Comparison of ENCODE assay signal across 8 mouse cellular contexts in the genomic region with DNA sequence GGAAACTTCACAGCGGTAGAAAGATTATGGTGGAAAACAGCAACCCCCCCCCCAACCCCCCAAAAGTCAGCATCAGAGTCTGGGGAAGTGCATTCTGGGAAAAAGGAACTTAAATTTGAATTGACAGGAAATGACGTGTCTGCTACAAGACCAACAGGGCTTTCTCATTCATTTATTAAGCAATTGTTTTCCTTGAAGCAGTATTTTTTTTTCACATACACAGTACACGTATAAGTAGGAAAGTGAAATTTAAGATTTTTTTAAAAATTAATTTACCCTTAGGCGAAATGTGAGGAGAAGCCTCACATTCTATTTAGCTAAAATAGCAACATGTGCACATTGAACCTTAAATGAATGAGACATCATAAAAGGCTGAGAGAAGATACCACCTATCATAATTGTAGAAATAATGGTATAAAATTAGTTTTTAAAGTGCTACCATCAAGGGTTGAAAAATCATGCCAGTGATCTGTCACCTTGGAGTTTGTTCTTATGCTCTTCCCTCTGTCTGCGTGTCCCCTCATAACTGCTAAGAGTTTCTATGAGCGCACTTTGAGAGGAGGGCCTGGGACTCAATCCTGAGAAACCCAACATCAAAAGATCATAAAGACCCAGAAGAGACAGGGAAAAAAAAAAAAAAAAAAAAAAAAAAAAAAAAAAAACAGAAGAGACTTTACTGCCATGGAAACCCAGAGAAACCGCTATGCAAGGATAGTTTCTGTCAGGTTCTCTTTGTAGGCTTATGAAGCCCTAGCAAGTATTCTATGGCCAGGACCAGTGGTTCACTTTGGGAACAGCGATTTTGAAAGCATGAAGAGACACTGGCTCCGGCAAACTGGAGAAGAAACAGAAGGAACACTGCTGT. TPM values are rescaled to one million over a fixed set of nuclear protein-coding genes. Genes with fewer than 3 reads are reported as not detected.
DNase-seq lines count a peak whose midpoint lies in the region; ATAC-seq and TF ChIP-seq lines count a peak whose summit lies in the region.

No protein-coding gene starts in this region.

- no peaks in the 10 kb centered on the region for H3K9me3 ChIP-seq in lung, embryonic 16.5 days (ENCODE audit: control insufficient read depth, low read length)
- H3K9me3 ChIP-seq in forebrain, embryonic 14.5 days (replicated peaks; ENCODE audit: control insufficient read depth, low read length): no peaks in the 10 kb centered on the region
- H3K9me3 ChIP-seq in limb, embryonic 15.5 days: no peaks in the 10 kb centered on the region

- H3K9ac ChIP-seq in lung, embryonic 16.5 days (ENCODE audit: low read length): peak overlapping the region; percentile 12
- H3K9ac ChIP-seq in forebrain, embryonic 14.5 days (ENCODE audit: low read length): no peak overlapping the region
- H3K9ac ChIP-seq in limb, embryonic 15.5 days: no peak overlapping the region

- H3K4me3 ChIP-seq in lung, embryonic 16.5 days (ENCODE audit: low read length): peak overlapping the region; percentile 47
- peak overlapping the region; percentile 15; the same call in 1 of the 2 replicates for H3K4me3 ChIP-seq in forebrain, embryonic 14.5 days (ENCODE audit: low read depth, low read length)
- H3K4me3 ChIP-seq in limb, embryonic 15.5 days: peak overlapping the region; percentile 35
- peak overlapping the region; percentile 36 for H3K4me3 ChIP-seq in olfactory bulb, adult 2 months (ENCODE audit: insufficient read depth, low read depth, low read length)

- DNase-seq in lung, postnatal 14 days: no peak
- DNase-seq in forebrain, embryonic 14.5 days (ENCODE audit: low spot score): no peak
- DNase-seq in left cerebral cortex, adult 11 months (ENCODE audit: low spot score): no peak
- DNase-seq in ovary, postnatal 36 days (ENCODE audit: low spot score): no peak
- no peak for DNase-seq in ovary, postnatal 10 days (ENCODE audit: low spot score)

- TF ChIP-seq CTCF in olfactory bulb, adult 2 months (IDR thresholded peaks at IDR 0.05; ENCODE audit: insufficient read depth, low read depth, low read length): no peak

- no peaks in the 10 kb centered on the region for H3K27me3 ChIP-seq in lung, embryonic 16.5 days (ENCODE audit: control insufficient read depth, insufficient read depth, low read depth, low read length)
- no peaks in the 10 kb centered on the region for H3K27me3 ChIP-seq in forebrain, embryonic 14.5 days (replicated peaks; ENCODE audit: control insufficient read depth, insufficient read depth, low read length)
- no peaks in the 10 kb centered on the region for H3K27me3 ChIP-seq in limb, embryonic 15.5 days

- peak overlapping the region; percentile 65 for H3K4me2 ChIP-seq in lung, embryonic 16.5 days (ENCODE audit: low read depth, low read length)
- peak overlapping the region; percentile 36; the same call in 1 of the 2 replicates for H3K4me2 ChIP-seq in forebrain, embryonic 14.5 days (ENCODE audit: low read length)
- H3K4me2 ChIP-seq in limb, embryonic 15.5 days: peak overlapping the region; percentile 46

- H3K36me3 ChIP-seq in lung, embryonic 16.5 days (ENCODE audit: control insufficient read depth, insufficient read depth, low read length): no peaks in the 10 kb centered on the region
- no peaks in the 10 kb centered on the region for H3K36me3 ChIP-seq in forebrain, embryonic 14.5 days (ENCODE audit: control insufficient read depth, insufficient read depth, low read length)
- no peaks in the 10 kb centered on the region for H3K36me3 ChIP-seq in limb, embryonic 15.5 days

- WGBS in lung, embryonic 16.5 days: 77% methylated on average over 9 of the region's 9 CpGs
- 82% methylated on average over 9 of the region's 9 CpGs for WGBS in forebrain, embryonic 14.5 days
- WGBS in limb, embryonic 15.5 days: 74% methylated on average over 9 of the region's 9 CpGs
- 77% methylated on average over 9 of the region's 9 CpGs for WGBS in olfactory bulb, adult 2 months

- TF ChIP-seq POLR2A in olfactory bulb, adult 2 months (IDR thresholded peaks at IDR 0.05; ENCODE audit: insufficient read depth, low read depth, low read length): no peak

- H3K27ac ChIP-seq in lung, embryonic 16.5 days (ENCODE audit: low read length): no peak overlapping the region
- H3K27ac ChIP-seq in forebrain, embryonic 14.5 days (ENCODE audit: low read depth, low read length): no peak overlapping the region
- H3K27ac ChIP-seq in limb, embryonic 15.5 days: no peak overlapping the region
- 0 out of 2 replicates have a peak overlapping the region, but pooled peaks have one; percentile 94 for H3K27ac ChIP-seq in olfactory bulb, adult 2 months (ENCODE audit: insufficient read depth, low read depth, low read length)

- H3K4me1 ChIP-seq in lung, embryonic 16.5 days (replicated peaks; ENCODE audit: control insufficient read depth, insufficient read depth, low read length): peaks cover 5% of the 10 kb centered on the region; the same call in 1 of the 2 replicates
- no peaks in the 10 kb centered on the region for H3K4me1 ChIP-seq in forebrain, embryonic 14.5 days (ENCODE audit: control insufficient read depth, insufficient read depth, low read length)
- H3K4me1 ChIP-seq in limb, embryonic 15.5 days: peaks cover 9% of the 10 kb centered on the region; the same call in 1 of the 2 replicates
- peaks cover 12% of the 10 kb centered on the region for H3K4me1 ChIP-seq in olfactory bulb, adult 2 months (ENCODE audit: control insufficient read depth, insufficient read depth, low read length)

- ATAC-seq in lung, embryonic 16.5 days (ENCODE audit: low read depth): no peak
- ATAC-seq in forebrain, embryonic 14.5 days: no peak
- ATAC-seq in limb, embryonic 15.5 days (ENCODE audit: insufficient number of reproducible peaks, low FRiP score, low TSS enrichment, low read depth): no peak

RNA-seq across cellular contexts. Expression of gene Chrna9, which starts 21.7 kb away (rescaled TPM):
- 0.75 and 1.0 TPM in 2 replicates for polyA plus RNA-seq in lung, embryonic 16.5 days (2015; fragmentation: Nextera tagmentation; extraction: Ambion mirVana)
- polyA plus RNA-seq in forebrain, embryonic 14.5 days (2014; fragmentation: Nextera tagmentation; extraction: Ambion mirVana): not detected in 2 replicates
- 0.13 and 0.96 TPM in 2 replicates for polyA plus RNA-seq in limb, embryonic 15.5 days (2015; fragmentation: Nextera tagmentation; extraction: Ambion mirVana)
- 609 TPM in 1 of 2 replicates, not detected in the other for polyA plus RNA-seq in olfactory bulb, adult 2 months (2012; ENCODE audit: insufficient read depth, insufficient read length, low replicate concordance, missing spikeins)

RNA-seq across cellular contexts. Expression of gene 9130230L23Rik, which starts 47.7 kb away (rescaled TPM):
- polyA plus RNA-seq in lung, embryonic 16.5 days (2015; fragmentation: Nextera tagmentation; extraction: Ambion mirVana): 1.4 and 2.3 TPM in 2 replicates
- polyA plus RNA-seq in forebrain, embryonic 14.5 days (2014; fragmentation: Nextera tagmentation; extraction: Ambion mirVana): not detected in 2 replicates
- 0.10 TPM in 1 of 2 replicates, not detected in the other for polyA plus RNA-seq in limb, embryonic 15.5 days (2015; fragmentation: Nextera tagmentation; extraction: Ambion mirVana)
- polyA plus RNA-seq in olfactory bulb, adult 2 months (2012; ENCODE audit: insufficient read depth, insufficient read length, low replicate concordance, missing spikeins): not detected in 2 replicates

Comparison
In these comparisons a context has a peak if more than half of its experiments do, and no peak if none do; other contexts are left out.
1. RNA of gene Chrna9, which starts 21.7 kb away (polyA plus RNA-seq): 609 TPM in olfactory bulb, adult 2 months; 0.75 to 1.0 TPM in lung, embryonic 16.5 days, 0.13 to 0.96 TPM in limb, embryonic 15.5 days and not detected in forebrain, embryonic 14.5 days; every median in the first group is over 100 times any median in the second.
2. Peak in every context shown above with its lines, with median percentiles within 50 percentile points of each other: H3K4me2 ChIP-seq and H3K4me3 ChIP-seq.